Mouse (Mus musculus) spleen, adult 2 months (tissue): Measurements from ENCODE around the gene Armc12.

Source experiments
- CTCF ChIP-seq: fragments of 200-500 bp; IDR thresholded peaks from 2 replicates; pipeline ENCODE4 v1.5.1; 2011; ENCODE audit warnings: mild to moderate bottlenecking, inconsistent platforms; ENCODE audit not compliant: insufficient read depth, insufficient read length, insufficient replicate concordance; ENCODE audit errors: extremely low read depth
- POLR2A ChIP-seq: fragments of 200-500 bp; IDR thresholded peaks from 2 replicates; pipeline ENCODE4 v1.6.1; 2011; ENCODE audit warnings: low read depth, low read length, inconsistent platforms

DNA sequence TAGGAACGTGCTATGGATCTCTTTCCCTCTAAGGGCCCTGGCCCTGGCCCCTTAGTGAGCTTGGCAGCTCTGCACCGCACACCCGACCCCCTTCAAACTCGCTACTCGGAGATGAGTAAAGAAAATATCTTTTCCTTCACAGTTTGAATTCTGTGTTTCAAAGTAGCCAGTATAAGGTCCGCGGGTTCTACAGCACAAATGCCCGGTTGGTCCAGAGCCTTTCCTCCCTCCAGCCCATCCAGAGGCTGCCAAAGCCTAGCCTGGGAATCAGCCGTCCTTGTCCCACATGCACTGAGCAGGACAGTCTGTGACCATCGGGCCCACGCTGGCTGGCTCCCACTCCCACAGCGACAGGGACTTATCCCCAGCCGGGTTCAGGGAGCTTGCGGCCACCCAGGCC lies 18.5 kb downstream of the Armc12 start, which contains the start of gene Clpsl2:
- TF ChIP-seq CTCF (no peak), POLR2A (no peak)
